Mouse (Mus musculus): ENCODE measurements around the gene Prox2. TPM values are rescaled to one million over a fixed set of nuclear protein-coding genes. Genes with fewer than 3 reads are reported as not detected.

Gene Prox2
- polyA plus RNA-seq, 1 experiment = 5.3 TPM

DNA sequence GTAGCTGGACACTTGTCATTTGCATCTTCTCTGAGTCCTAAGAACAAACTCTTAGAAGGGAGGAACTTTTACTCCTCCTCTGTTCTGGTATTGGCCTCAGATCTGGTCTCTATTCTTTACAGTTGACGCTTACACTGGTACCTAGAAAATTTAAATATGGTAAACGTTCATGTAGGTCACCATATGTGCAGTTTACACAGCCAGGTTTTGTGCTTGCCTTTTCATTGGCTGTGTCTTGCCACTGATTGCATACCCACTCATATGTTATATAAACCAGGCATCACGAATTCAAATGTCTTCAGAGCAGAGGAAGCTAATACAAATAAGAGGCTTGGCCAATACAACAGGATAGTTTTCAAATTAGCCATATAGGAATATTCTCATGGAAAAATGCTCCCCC, 33.5 kb downstream of the Prox2 start:
- TF ChIP-seq GATA1 (IDR thresholded peaks at IDR 0.05; ENCODE audit: low read length) = no peak

DNA sequence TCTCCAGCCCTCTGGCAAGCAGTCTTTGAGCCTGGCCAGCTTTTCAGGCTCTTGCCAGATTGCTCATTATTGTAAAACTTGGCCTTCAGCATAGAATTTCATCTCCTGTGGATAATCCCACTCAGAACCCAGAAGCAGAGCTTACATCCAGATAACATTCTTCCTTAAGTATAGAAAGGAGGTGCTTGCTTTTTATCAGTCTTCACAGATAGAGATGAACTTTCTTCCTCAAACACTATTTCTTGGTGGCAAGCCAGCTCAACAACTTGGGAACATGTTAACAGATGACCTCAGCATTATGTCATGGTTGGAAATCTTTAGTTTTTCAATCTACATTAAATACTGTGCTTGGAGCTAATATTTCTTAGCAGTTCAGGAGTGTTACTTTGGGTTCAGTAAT, 39.5 kb downstream of the Prox2 start:
- no peak for TF ChIP-seq GATA1 (IDR thresholded peaks at IDR 0.05; ENCODE audit: low read length)

DNA sequence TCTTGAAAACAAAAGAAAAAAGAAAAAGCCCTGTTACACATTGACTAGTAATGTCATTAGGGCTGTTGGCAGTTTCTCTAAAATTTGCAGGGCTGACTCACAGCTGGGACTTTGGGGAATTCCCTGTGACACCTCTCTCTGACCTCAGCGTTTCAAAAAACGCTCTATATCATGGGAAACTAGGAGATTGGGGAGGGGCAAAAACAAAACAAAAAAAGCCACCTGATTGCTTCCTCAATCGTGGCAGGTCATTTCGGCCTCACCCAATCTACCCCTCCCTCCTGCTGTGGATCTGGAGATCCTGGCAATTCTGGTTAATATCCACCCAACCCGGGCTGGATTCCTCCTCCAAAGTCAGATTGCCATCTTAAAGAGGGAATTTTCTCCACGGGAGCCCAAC, 59.3 kb downstream of the Prox2 start:
- no peak for TF ChIP-seq GATA1 (IDR thresholded peaks at IDR 0.05; ENCODE audit: low read length)

Other genes with a start within 250 kb of the Prox2 start
- gene Ltbp2, start 234.2 kb downstream of the Prox2 start, polyA plus RNA-seq (2012) = 0.04 and 0.21 TPM in 2 replicates
- gene Fcf1, start 139.9 kb downstream of the Prox2 start, polyA plus RNA-seq (2012) = 15.5 and 15.8 TPM in 2 replicates
- 7.5 and 7.9 TPM in 2 replicates for gene Arel1, start 139.9 kb downstream of the Prox2 start, polyA plus RNA-seq (2012)
- gene Ylpm1, start 114.4 kb downstream of the Prox2 start, polyA plus RNA-seq (2012) = 50.8 and 58.9 TPM in 2 replicates
- gene Dlst, start 74 bp upstream of the Prox2 start, polyA plus RNA-seq (2012) = 737 and 900 TPM in 2 replicates
- gene Rps6kl1, start 40.5 kb upstream of the Prox2 start, polyA plus RNA-seq (2012) = not detected in 2 replicates
- not detected in 2 replicates for gene Pgf, start 67.0 kb upstream of the Prox2 start, polyA plus RNA-seq (2012)
- gene Eif2b2, start 108.7 kb upstream of the Prox2 start, polyA plus RNA-seq (2012) = 251 and 455 TPM in 2 replicates
- 0.54 and 0.84 TPM in 2 replicates for gene Mlh3, start 159.8 kb upstream of the Prox2 start, polyA plus RNA-seq (2012)
- gene Acyp1, start 177.7 kb upstream of the Prox2 start, polyA plus RNA-seq (2012) = 47.7 and 65.6 TPM in 2 replicates
- gene Zc2hc1c, start 177.8 kb upstream of the Prox2 start, polyA plus RNA-seq (2012) = 0.01 and 0.02 TPM in 2 replicates
- 21.1 and 24.1 TPM in 2 replicates for gene Nek9, start 228.6 kb upstream of the Prox2 start, polyA plus RNA-seq (2012)

Data from G1E-ER4 (cell line).